Mouse (Mus musculus) intestine, postnatal 0 days (tissue): Measurements from ENCODE around the gene Atrx. TPM values are rescaled to one million over a fixed set of nuclear protein-coding genes. Genes with fewer than 3 reads are reported as not detected.
A peak's percentile ranks its signal among the peaks of the same experiment; 100 is the strongest.

Experiments used
- ATAC-seq: fragments of 200-750 bp; cut with Nextera tagmentation; 2 replicates; pipeline ENCODE4 v1.8.0; 2017; ENCODE audit warnings: mild to moderate bottlenecking, moderate TSS enrichment, moderate library complexity
- H3K27ac ChIP-seq: fragments of 300-500 bp; sonication (generic); 2 replicates; pipeline ENCODE4 v1.5.1; 2014; ENCODE audit warnings: mild to moderate bottlenecking, low read depth, low read length, moderate library complexity
- H3K27me3 ChIP-seq: fragments of 300-500 bp; sonication (generic); replicated peaks from 2 replicates; pipeline ENCODE4 v1.6.1; 2014; ENCODE audit warnings: low read length, mixed read lengths; ENCODE audit not compliant: control insufficient read depth, insufficient read depth
- H3K36me3 ChIP-seq: fragments of 300-500 bp; sonication (generic); 2 replicates; pipeline ENCODE4 v1.6.1; 2014; ENCODE audit warnings: mild to moderate bottlenecking, moderate library complexity; ENCODE audit not compliant: control insufficient read depth, insufficient read depth
- H3K4me1 ChIP-seq: fragments of 300-500 bp; sonication (generic); replicated peaks from 2 replicates; pipeline ENCODE4 v1.6.1; 2014; ENCODE audit warnings: antibody characterized with exemption, low read length, mixed read lengths; ENCODE audit not compliant: control insufficient read depth, insufficient read depth
- H3K4me2 ChIP-seq: fragments of 300-500 bp; sonication (generic); replicated peaks from 2 replicates; pipeline ENCODE4 v1.6.1; 2014; ENCODE audit warnings: low read depth, mild to moderate bottlenecking, moderate library complexity
- H3K4me3 ChIP-seq: fragments of 300-500 bp; sonication (generic); 2 replicates; pipeline ENCODE4 v1.5.1; 2014; ENCODE audit warnings: low read depth, low read length
- H3K9ac ChIP-seq: fragments of 300-500 bp; sonication (generic); 2 replicates; pipeline ENCODE4 v1.6.1; 2014; ENCODE audit warnings: mild to moderate bottlenecking, low read depth, low read length
- H3K9me3 ChIP-seq: fragments of 300-500 bp; sonication (generic); 2 replicates; pipeline ENCODE4 v1.6.1; 2016; ENCODE audit warnings: mixed run types; ENCODE audit not compliant: control insufficient read depth
- CTCF ChIP-seq: sonication (generic); IDR thresholded peaks from 2 replicates; pipeline ENCODE4 v1.5.1; 2016; ENCODE audit warnings: low read depth, mild to moderate bottlenecking, control low read depth, antibody characterized with exemption, moderate library complexity
- WGBS: fragments of 180-500 bp; shearing (Covaris S2); extraction: QIAGEN DNeasy Blood & Tissue Kit; methylation state at CpG from one replicate; pipeline ENCODE4 v1.1.7; 2014; 5-methylcytosine and 5-hydroxymethylcytosine counted together
- polyA plus RNA-seq: library from polyadenylated mRNA; unstranded; fragments of >200 nt; fragmentation: Nextera tagmentation; extraction: Ambion mirVana; gene quantifications from 2 replicates; pipeline ENCODE4 v1.2.1, GENCODE M21; 2015

The Atrx gene
- polyA plus RNA-seq, 1 experiment from 2014 or later = 39.9 TPM

GRCm38 (mm10) chrX:105764162-105765004 is 164.8 kb downstream of the Atrx start, which contains the start of gene Fgf16:
Gene Fgf16, plus strand, starts transcription at chrX:105764279.
- Histone ChIP-seq H3K4me2 (peak within 1 kb of the TSS; percentile 70), H3K36me3 (no peaks in the 10 kb centered on the region), H3K27me3 (peaks cover 27% of the 10 kb centered on the region), H3K27ac (no peak within 1 kb of the TSS), H3K9me3 (no peaks in the 10 kb centered on the region), H3K4me1 (no peaks in the 10 kb centered on the region), H3K9ac (no peak within 1 kb of the TSS), H3K4me3 (peak within 1 kb of the TSS; percentile 40)
- ATAC-seq = no peak
- TF ChIP-seq CTCF = no peak
- WGBS = 14% methylated on average over 78 of the region's 86 CpGs

- Histone ChIP-seq H3K9me3 (no peaks in the 10 kb centered on the region), H3K4me2 (peak overlapping the region; percentile 70), H3K36me3 (no peaks in the 10 kb centered on the region), H3K27ac (no peak overlapping the region), H3K9ac (no peak overlapping the region), H3K4me3 (peak overlapping the region; percentile 40), H3K4me1 (no peaks in the 10 kb centered on the region), H3K27me3 (peaks cover 27% of the 10 kb centered on the region)
- no peak for TF ChIP-seq CTCF
- WGBS = 10% methylated on average over 18 of the region's 20 CpGs
- ATAC-seq = no peak
Observed at GRCm38 (mm10) chrX:105763612-105764011, 165.6 kb downstream of the Atrx start.

GRCm38 (mm10) chrX:105762847-105763527 is 166.2 kb downstream of the Atrx start:
- Histone ChIP-seq H3K27me3 (peaks cover 27% of the 10 kb centered on the region), H3K4me2 (peak overlapping the region; percentile 70), H3K9ac (no peak overlapping the region), H3K9me3 (no peaks in the 10 kb centered on the region), H3K4me1 (no peaks in the 10 kb centered on the region), H3K36me3 (no peaks in the 10 kb centered on the region), H3K27ac (no peak overlapping the region), H3K4me3 (peak overlapping the region; percentile 40)
- TF ChIP-seq CTCF = peak; percentile 39
- no peak for ATAC-seq
- 12% methylated on average over 23 of the region's 23 CpGs for WGBS

Other genes starting within 250 kb of the Atrx start
- 0.27 and 0.33 TPM in 2 replicates for gene Fgf16, start 165.1 kb downstream of the Atrx start, polyA plus RNA-seq
- gene Magt1, start 82.5 kb upstream of the Atrx start, polyA plus RNA-seq = 30.5 and 31.5 TPM in 2 replicates
- gene Cox7b, start 86.3 kb upstream of the Atrx start, polyA plus RNA-seq = 796 and 896 TPM in 2 replicates
- 9.3 and 10.1 TPM in 2 replicates for gene Atp7a, start 97.9 kb upstream of the Atrx start, polyA plus RNA-seq
- 0.82 and 0.94 TPM in 2 replicates for gene Tlr13, start 213.8 kb upstream of the Atrx start, polyA plus RNA-seq